Comparison of ENCODE assay signal across 14 mouse cellular contexts in genomic region chr2:92198126-92198525, GRCm38 (mm10).
DNase-seq lines count a peak whose midpoint lies in the region; ATAC-seq and TF ChIP-seq lines count a peak whose summit lies in the region.
"Had no signal": no experiment of that assay in that cellular context is flagged by ENCODE, and none has a peak within 500 bp of the region (broad histone marks: within the 10 kb centered on the region; RNA-seq: fewer than 3 reads in every experiment).

No protein-coding gene starts in this region.

- H3K27ac ChIP-seq in forebrain, embryonic 12.5 days = 0 out of 2 replicates have a peak overlapping the region, but pooled peaks have one; percentile 14
- H3K27ac ChIP-seq in forebrain, embryonic 11.5 days (ENCODE audit: low read depth, low read length) = no peak overlapping the region
- peak overlapping the region; percentile 14 for H3K27ac ChIP-seq in neural tube, embryonic 13.5 days (replicated peaks)
- peak overlapping the region; percentile 65; the same call in 1 of the 2 replicates for H3K27ac ChIP-seq in midbrain, postnatal 0 days (ENCODE audit: low read depth, low read length)
- H3K27ac ChIP-seq: embryonic facial prominence, embryonic 13.5 days; heart, embryonic 15.5 days had no signal

- no peaks in the 10 kb centered on the region for H3K36me3 ChIP-seq in forebrain, embryonic 12.5 days (replicated peaks)
- H3K36me3 ChIP-seq in forebrain, embryonic 11.5 days (ENCODE audit: control insufficient read depth, insufficient read depth, low read length) = no peaks in the 10 kb centered on the region
- no peaks in the 10 kb centered on the region for H3K36me3 ChIP-seq in neural tube, embryonic 13.5 days
- H3K36me3 ChIP-seq in midbrain, postnatal 0 days (ENCODE audit: insufficient read depth, low read length) = no peaks in the 10 kb centered on the region
- H3K36me3 ChIP-seq: embryonic facial prominence, embryonic 13.5 days; heart, embryonic 15.5 days had no signal

- no peaks in the 10 kb centered on the region for H3K27me3 ChIP-seq in forebrain, embryonic 12.5 days
- H3K27me3 ChIP-seq in forebrain, embryonic 11.5 days (ENCODE audit: control insufficient read depth, insufficient read depth, low read length) = no peaks in the 10 kb centered on the region
- H3K27me3 ChIP-seq in neural tube, embryonic 13.5 days = no peaks in the 10 kb centered on the region
- no peaks in the 10 kb centered on the region for H3K27me3 ChIP-seq in midbrain, postnatal 0 days (ENCODE audit: insufficient read depth, low read length)
- H3K27me3 ChIP-seq: embryonic facial prominence, embryonic 13.5 days; heart, embryonic 15.5 days; megakaryocyte, embryonic 14.5 days had no signal

- H3K9me3 ChIP-seq in forebrain, embryonic 12.5 days = no peaks in the 10 kb centered on the region
- no peaks in the 10 kb centered on the region for H3K9me3 ChIP-seq in forebrain, embryonic 11.5 days (ENCODE audit: control insufficient read depth, low read length)
- no peaks in the 10 kb centered on the region for H3K9me3 ChIP-seq in neural tube, embryonic 13.5 days
- no peaks in the 10 kb centered on the region for H3K9me3 ChIP-seq in midbrain, postnatal 0 days (ENCODE audit: low read length)
- H3K9me3 ChIP-seq: embryonic facial prominence, embryonic 13.5 days; heart, embryonic 15.5 days; megakaryocyte, embryonic 14.5 days had no signal

- DNase-seq in forebrain, embryonic 11.5 days (ENCODE audit: low spot score) = no peak
- peak; percentile 13 for DNase-seq in layer of hippocampus, adult 11-12 months (ENCODE audit: low spot score)
- no peak for DNase-seq in layer of hippocampus, adult 9-10 months (ENCODE audit: low spot score)
- no peak for DNase-seq in neural tube, embryonic 10.5 days (ENCODE audit: extremely low spot score, low spot score)
- peak; percentile 62 for DNase-seq in midbrain, postnatal 0 days (ENCODE audit: low spot score)
- no peak for DNase-seq in gastrocnemius, postnatal 25 days
- DNase-seq: cerebellum, adult 11 months; gastrocnemius, postnatal 36 days; thymus, adult 18-20 months had no signal

- no peak overlapping the region for H3K4me3 ChIP-seq in forebrain, embryonic 12.5 days (replicated peaks)
- H3K4me3 ChIP-seq in forebrain, embryonic 11.5 days (ENCODE audit: low read depth, low read length) = no peak overlapping the region
- H3K4me3 ChIP-seq in neural tube, embryonic 13.5 days = no peak overlapping the region
- H3K4me3 ChIP-seq in midbrain, postnatal 0 days (ENCODE audit: low read depth, low read length) = no peak overlapping the region
- H3K4me3 ChIP-seq: embryonic facial prominence, embryonic 13.5 days; heart, embryonic 15.5 days; megakaryocyte, embryonic 14.5 days had no signal

- TF ChIP-seq CTCF in midbrain, postnatal 0 days (IDR thresholded peaks at IDR 0.05) = no peak

- ATAC-seq in forebrain, embryonic 12.5 days (ENCODE audit: low FRiP score) = no peak
- no peak for ATAC-seq in forebrain, embryonic 11.5 days (replicated peaks; ENCODE audit: low FRiP score)
- ATAC-seq in neural tube, embryonic 13.5 days (ENCODE audit: low read depth) = no peak
- ATAC-seq in midbrain, postnatal 0 days (ENCODE audit: low FRiP score) = no peak

- peak overlapping the region; percentile 22; the same call in 1 of the 2 replicates for H3K9ac ChIP-seq in forebrain, embryonic 12.5 days
- H3K9ac ChIP-seq in forebrain, embryonic 11.5 days (ENCODE audit: low read length) = no peak overlapping the region; the same call in 1 of the 2 replicates
- H3K9ac ChIP-seq in neural tube, embryonic 13.5 days = 0 out of 2 replicates have a peak overlapping the region, but pooled peaks have one; percentile 9
- no peak overlapping the region for H3K9ac ChIP-seq in midbrain, postnatal 0 days (replicated peaks; ENCODE audit: low read length, poor library complexity, severe bottlenecking)
- H3K9ac ChIP-seq: embryonic facial prominence, embryonic 13.5 days; heart, embryonic 15.5 days had no signal

- 53% methylated on average over 6 of the region's 6 CpGs for WGBS in forebrain, embryonic 12.5 days
- 73% methylated on average over 6 of the region's 6 CpGs for WGBS in forebrain, embryonic 11.5 days
- WGBS in neural tube, embryonic 13.5 days = 47% methylated on average over 6 of the region's 6 CpGs
- WGBS in midbrain, postnatal 0 days = 36% methylated on average over 6 of the region's 6 CpGs

- H3K4me1 ChIP-seq in forebrain, embryonic 12.5 days = peaks cover 9% of the 10 kb centered on the region
- H3K4me1 ChIP-seq in forebrain, embryonic 11.5 days (replicated peaks; ENCODE audit: control insufficient read depth, insufficient read depth, low read length) = no peaks in the 10 kb centered on the region
- peaks cover 30% of the 10 kb centered on the region for H3K4me1 ChIP-seq in neural tube, embryonic 13.5 days (replicated peaks)
- no peaks in the 10 kb centered on the region; the same call in 1 of the 2 replicates for H3K4me1 ChIP-seq in midbrain, postnatal 0 days (ENCODE audit: insufficient read depth, low read length)

- H3K4me2 ChIP-seq in forebrain, embryonic 12.5 days = no peak overlapping the region
- H3K4me2 ChIP-seq in forebrain, embryonic 11.5 days (ENCODE audit: low read depth, low read length, severe bottlenecking) = no peak overlapping the region
- H3K4me2 ChIP-seq in neural tube, embryonic 13.5 days = no peak overlapping the region
- H3K4me2 ChIP-seq in midbrain, postnatal 0 days (ENCODE audit: low read depth, low read length, poor library complexity, severe bottlenecking) = peak overlapping the region; percentile 5
- H3K4me2 ChIP-seq: embryonic facial prominence, embryonic 13.5 days; heart, embryonic 15.5 days had no signal

Comparison
In these comparisons a context has a peak if more than half of its experiments do, and no peak if none do; other contexts are left out.
1. H3K9ac ChIP-seq: peak in forebrain, embryonic 12.5 days (single experiment) and neural tube, embryonic 13.5 days (single experiment); none in forebrain, embryonic 11.5 days (single experiment) and midbrain, postnatal 0 days (single experiment).
2. DNase-seq: peak in layer of hippocampus, adult 11-12 months (single experiment) and midbrain, postnatal 0 days (single experiment); none in forebrain, embryonic 11.5 days (single experiment), layer of hippocampus, adult 9-10 months (single experiment), neural tube, embryonic 10.5 days (single experiment) and gastrocnemius, postnatal 25 days (single experiment).